Mouse (Mus musculus): Measurements from ENCODE around the gene Mrpl44. TPM values are rescaled to one million over a fixed set of nuclear protein-coding genes. Genes with fewer than 3 reads are reported as not detected.

The Mrpl44 gene
- polyA plus RNA-seq, 1 experiment from 2014 or later: 40.3 TPM

DNA sequence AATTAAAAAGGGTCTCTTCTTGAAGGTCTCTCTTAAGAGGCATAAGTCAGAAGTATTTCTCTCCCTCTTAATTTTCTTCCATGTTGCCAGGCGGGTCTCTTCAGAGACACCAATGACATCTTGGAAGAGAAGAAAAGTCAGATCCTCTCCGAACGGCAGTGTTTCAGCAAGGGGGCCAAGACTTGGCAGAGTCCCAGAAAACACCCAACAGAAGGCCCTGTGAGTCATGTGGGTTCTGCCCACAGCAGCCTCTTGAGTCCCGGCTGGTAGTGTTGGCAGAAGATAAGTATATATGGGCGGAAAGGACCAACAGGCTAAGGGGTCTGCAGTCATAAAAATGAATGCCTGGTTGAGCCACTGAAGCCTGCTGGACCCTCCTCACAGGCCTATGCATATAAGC, 31.0 kb downstream of the Mrpl44 start:
- no peak for ATAC-seq (ENCODE audit: low FRiP score)
- no peak overlapping the region for H3K4me3 ChIP-seq (replicated peaks)
- 64% methylated on average over 5 of the region's 5 CpGs for WGBS
- H3K27me3 ChIP-seq (replicated peaks): no peaks in the 10 kb centered on the region
- H3K9me3 ChIP-seq (replicated peaks): no peaks in the 10 kb centered on the region
- no peaks in the 10 kb centered on the region for H3K36me3 ChIP-seq
- H3K9ac ChIP-seq (replicated peaks): no peak overlapping the region
- 0 out of 2 replicates have a peak overlapping the region, but pooled peaks have one; percentile 18 for H3K27ac ChIP-seq (replicated peaks)
- no peak overlapping the region for H3K4me2 ChIP-seq
- H3K4me1 ChIP-seq: peaks cover 4% of the 10 kb centered on the region; the same call in 1 of the 2 replicates

DNA sequence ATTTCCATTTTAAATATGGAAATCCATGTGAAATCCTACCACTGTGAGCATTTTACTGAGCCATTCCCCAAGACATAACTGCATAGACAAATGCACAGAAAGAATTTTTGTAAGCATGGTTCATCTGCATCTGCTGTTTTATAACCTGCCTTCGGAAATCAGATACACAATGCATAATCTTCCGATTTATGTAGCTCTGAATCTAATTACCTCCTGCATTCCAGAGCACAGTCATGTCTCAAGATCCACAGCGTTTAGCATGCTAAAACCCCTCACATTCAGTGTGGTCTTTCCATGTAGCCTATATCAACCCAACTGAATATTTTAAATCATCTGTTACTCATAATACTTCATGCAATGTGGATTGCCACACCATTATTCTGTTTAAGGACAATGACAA, 33.6 kb downstream of the Mrpl44 start:
- Histone ChIP-seq H3K27ac (replicated peaks) (no peak overlapping the region; the same call in 1 of the 2 replicates), H3K9me3 (replicated peaks) (no peaks in the 10 kb centered on the region), H3K36me3 (no peaks in the 10 kb centered on the region), H3K4me3 (replicated peaks) (no peak overlapping the region), H3K9ac (replicated peaks) (no peak overlapping the region), H3K27me3 (replicated peaks) (no peaks in the 10 kb centered on the region), H3K4me2 (no peak overlapping the region), H3K4me1 (peaks cover 4% of the 10 kb centered on the region; the same call in 1 of the 2 replicates)
- ATAC-seq (ENCODE audit: low FRiP score): no peak
- 84% methylated on average over 3 of the region's 3 CpGs for WGBS

DNA sequence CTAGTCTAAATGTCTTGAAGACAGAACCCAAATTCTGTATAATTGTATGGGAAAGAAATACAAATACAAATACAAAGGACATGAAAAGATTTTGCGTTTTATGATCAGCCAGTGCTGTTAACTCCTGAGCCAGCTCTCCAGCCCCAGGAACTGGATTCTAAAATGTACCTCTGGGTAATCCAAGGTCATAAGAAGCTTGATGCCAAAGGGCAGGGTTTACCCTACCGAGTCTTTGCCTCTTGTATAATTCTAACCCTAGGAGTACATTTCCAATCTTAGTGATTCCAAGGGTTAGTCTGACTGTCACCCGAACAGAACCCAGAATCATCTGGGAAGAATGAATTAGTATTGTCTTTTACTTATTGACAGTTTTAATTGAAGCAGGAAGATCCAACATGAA, 39.6 kb downstream of the Mrpl44 start:
- no peaks in the 10 kb centered on the region for H3K4me1 ChIP-seq
- 89% methylated on average over 3 of the region's 3 CpGs for whole genome bisulfite sequencing
- H3K9me3 ChIP-seq (replicated peaks): no peaks in the 10 kb centered on the region
- no peak overlapping the region for H3K4me3 ChIP-seq (replicated peaks)
- no peak overlapping the region for H3K4me2 ChIP-seq
- H3K27ac ChIP-seq (replicated peaks): no peak overlapping the region
- H3K27me3 ChIP-seq (replicated peaks): no peaks in the 10 kb centered on the region
- H3K9ac ChIP-seq (replicated peaks): no peak overlapping the region
- no peak for ATAC-seq (ENCODE audit: low FRiP score)
- 0 out of 2 replicates have a peak, but pooled peaks cover 1% of the 10 kb centered on the region for H3K36me3 ChIP-seq

DNA sequence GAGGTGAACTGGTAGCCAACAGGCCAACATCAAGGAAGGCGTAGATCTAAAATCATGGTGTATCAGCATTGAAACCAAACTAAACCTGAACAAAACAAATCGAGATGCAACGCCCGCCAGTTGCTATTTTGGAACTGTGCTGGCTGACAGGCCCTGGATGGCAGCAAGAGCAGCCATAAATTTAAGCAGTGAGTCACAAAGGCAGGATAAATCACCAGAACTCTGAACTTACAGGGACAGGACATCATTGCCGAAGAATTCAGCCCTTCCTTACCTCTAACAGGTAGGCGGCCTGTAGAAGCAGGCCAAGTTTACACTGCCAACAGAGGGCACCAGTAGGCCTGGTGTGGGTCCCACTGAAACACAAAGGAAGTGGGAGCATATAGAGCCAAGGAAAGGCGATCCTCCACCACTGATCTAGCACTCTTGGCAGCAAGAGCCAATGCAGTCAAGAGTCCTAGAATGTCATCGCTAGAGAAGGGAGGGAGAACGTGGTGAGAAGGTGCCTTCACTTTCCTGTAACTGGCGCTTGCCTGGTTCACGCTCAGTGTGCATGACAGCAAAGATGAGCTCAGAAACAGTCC, 43.6 kb downstream of the Mrpl44 start:
- H3K9me3 ChIP-seq (replicated peaks): no peaks in the 10 kb centered on the region
- no peak for ATAC-seq (ENCODE audit: low FRiP score)
- H3K36me3 ChIP-seq: 0 out of 2 replicates have a peak, but pooled peaks cover 7% of the 10 kb centered on the region
- H3K27ac ChIP-seq (replicated peaks): no peak overlapping the region
- H3K9ac ChIP-seq (replicated peaks): no peak overlapping the region
- H3K4me2 ChIP-seq: no peak overlapping the region
- H3K4me3 ChIP-seq (replicated peaks): no peak overlapping the region
- no peaks in the 10 kb centered on the region for H3K27me3 ChIP-seq (replicated peaks)
- H3K4me1 ChIP-seq: peaks cover 16% of the 10 kb centered on the region
- 87% methylated on average over 11 of the region's 11 CpGs for WGBS

DNA sequence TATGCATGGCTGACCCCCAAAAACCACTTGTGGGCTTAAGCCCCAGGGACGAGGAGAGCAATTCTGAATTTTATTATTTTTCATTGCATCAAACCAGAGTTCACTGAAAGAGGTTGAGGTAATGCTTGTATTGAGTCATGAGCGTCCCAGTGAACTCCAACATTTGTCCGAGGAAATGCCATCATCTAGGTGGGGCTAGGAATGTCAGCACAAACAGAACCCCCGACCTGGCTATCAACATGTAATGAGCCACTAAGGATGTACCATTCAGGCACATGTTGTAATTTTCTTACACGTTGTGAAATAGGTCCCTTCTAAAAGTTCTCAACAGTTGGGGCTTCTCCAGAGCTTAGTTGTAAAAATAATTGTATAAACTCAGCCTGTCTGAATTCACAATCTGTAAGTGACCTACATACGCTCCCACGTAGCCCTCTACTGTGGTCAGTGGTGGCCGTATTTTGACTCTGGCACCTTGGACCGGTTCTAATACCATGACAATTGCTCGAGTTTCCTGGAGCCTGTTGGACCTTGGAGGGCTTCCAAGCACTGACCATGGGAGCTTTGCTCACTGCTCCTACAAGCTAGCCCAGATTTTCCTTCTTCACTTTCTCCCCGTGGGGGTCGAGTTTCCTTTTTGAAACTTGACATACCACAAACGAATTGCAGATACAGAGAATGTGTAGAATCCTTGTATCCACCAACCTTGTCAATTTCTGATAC, 47.1 kb downstream of the Mrpl44 start:
- no peak overlapping the region for H3K9ac ChIP-seq (replicated peaks)

DNA sequence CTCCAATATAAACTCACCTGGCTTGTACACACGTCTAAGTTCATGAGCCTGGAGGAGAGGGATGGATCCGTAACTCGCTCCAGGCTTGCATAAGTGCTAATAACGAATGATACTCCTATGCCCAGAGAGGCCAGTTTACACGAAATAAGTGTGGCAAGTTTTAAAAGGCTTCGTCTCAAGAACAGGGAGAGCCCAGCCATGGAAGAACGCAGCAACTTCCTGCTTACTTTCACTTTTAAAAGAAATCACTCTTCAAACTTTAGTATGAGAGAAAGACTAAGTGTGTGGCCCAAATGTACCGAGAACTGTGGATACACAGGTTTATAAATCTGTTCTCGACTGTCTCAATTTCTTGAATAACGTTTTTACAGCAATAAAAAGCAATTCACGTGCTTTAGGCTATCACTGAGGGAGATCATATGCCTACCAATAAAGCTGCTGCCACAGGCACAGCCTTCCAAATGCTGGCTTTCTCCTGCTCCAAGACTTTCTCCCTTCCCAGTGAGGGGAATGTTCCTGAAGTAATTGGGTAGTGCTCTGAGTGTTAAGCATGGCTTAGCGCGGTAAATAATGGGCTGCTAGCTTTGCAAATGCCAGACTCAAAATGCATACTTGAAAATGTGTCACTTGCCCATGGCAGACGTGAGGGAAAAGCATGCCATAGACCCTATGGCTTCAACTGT, 48.3 kb downstream of the Mrpl44 start:
- Histone ChIP-seq H3K9me3 (replicated peaks) (no peaks in the 10 kb centered on the region), H3K27ac (replicated peaks) (peak overlapping the region; percentile 34), H3K4me1 (peaks cover 28% of the 10 kb centered on the region), H3K9ac (replicated peaks) (no peak overlapping the region), H3K4me3 (replicated peaks) (no peak overlapping the region), H3K4me2 (peak overlapping the region; percentile 7; the same call in 1 of the 2 replicates), H3K27me3 (replicated peaks) (no peaks in the 10 kb centered on the region), H3K36me3 (0 out of 2 replicates have a peak, but pooled peaks cover 7% of the 10 kb centered on the region)
- ATAC-seq (ENCODE audit: low FRiP score): no peak
- WGBS: 59% methylated on average over 14 of the region's 14 CpGs

More for the DNA sequence above, 47.1 kb downstream of the Mrpl44 start:
- H3K27me3 ChIP-seq (replicated peaks): no peaks in the 10 kb centered on the region
- H3K4me1 ChIP-seq: peaks cover 28% of the 10 kb centered on the region
- H3K4me3 ChIP-seq (replicated peaks): no peak overlapping the region
- no peaks in the 10 kb centered on the region for H3K9me3 ChIP-seq (replicated peaks)
- H3K4me2 ChIP-seq: no peak overlapping the region
- H3K36me3 ChIP-seq: 0 out of 2 replicates have a peak, but pooled peaks cover 7% of the 10 kb centered on the region
- no peak for ATAC-seq (ENCODE audit: low FRiP score)
- WGBS: 76% methylated on average over 13 of the region's 13 CpGs
- H3K27ac ChIP-seq (replicated peaks): peak overlapping the region; percentile 18; the same call in 1 of the 2 replicates

Other genes with a start within 250 kb of the Mrpl44 start
- 0.13 and 0.95 TPM in 2 replicates for gene Ap1s3, start 104.0 kb upstream of the Mrpl44 start, polyA plus RNA-seq (2015; fragmentation: Nextera tagmentation; extraction: Ambion mirVana)
- 96.3 and 104 TPM in 2 replicates for gene Wdfy1, start 125 bp downstream of the Mrpl44 start, polyA plus RNA-seq (2015; fragmentation: Nextera tagmentation; extraction: Ambion mirVana)
- 382 and 384 TPM in 2 replicates for gene Serpine2, start 85.2 kb downstream of the Mrpl44 start, polyA plus RNA-seq (2015; fragmentation: Nextera tagmentation; extraction: Ambion mirVana)

Measured in neural tube, embryonic 15.5 days (tissue).